Mouse (Mus musculus) T-helper 1 cell (primary cell): Measurements from ENCODE around the gene Tns2.
"Not testable (repeated sequence)": the region's sequence is repeated elsewhere in the genome, so short reads cannot be mapped to it uniquely, and the experiment has no call there.

Source experiments
- in situ Hi-C: fragments of 300-600 bp; cut with MboI, MseI; formaldehyde crosslinking; loops from one replicate; pipeline ENCODE4 v1.15.1; 2025; ENCODE audit warnings: high pct_unique_total_duplicates

Tns2 gene

GRCm38 (mm10) chr15:102100161-102100981 lies at the start of gene Tns2:
TSS of gene Tns2 (plus strand) at chr15:102100413.
- in situ Hi-C loops, result no loop called here

- in situ Hi-C loops, result no loop called here
These were observed 48.1 kb upstream of the Tns2 start for GRCm38 (mm10) chr15:102051920-102052683.

GRCm38 (mm10) chr15:102056495-102057174 lies 43.6 kb upstream of the Tns2 start:
- in situ Hi-C loops, result no loop called here

GRCm38 (mm10) chr15:102065661-102066325 lies 34.4 kb upstream of the Tns2 start:
- in situ Hi-C loops, result no loop called here

- in situ Hi-C loops, result loop anchor here (5.0 kb wide), 1 partner anchor 828 kb away; no protein-coding TSS in a partner anchor
These were observed 29.4 kb upstream of the Tns2 start for GRCm38 (mm10) chr15:102070476-102071467.

- in situ Hi-C loops, result loop anchor here (5.0 kb wide), 1 partner anchor 831 kb away; no protein-coding TSS in a partner anchor
These were observed 27.2 kb upstream of the Tns2 start for GRCm38 (mm10) chr15:102072963-102073558.

- in situ Hi-C loops, result loop anchor here (5.0 kb wide), 1 partner anchor 831 kb away; no protein-coding TSS in a partner anchor
These were observed 26.6 kb upstream of the Tns2 start, which contains the start of gene Eif4b for GRCm38 (mm10) chr15:102073559-102074069. TSS of gene Eif4b (plus strand) at chr15:102073773.

- in situ Hi-C loops, result loop anchor here (5.0 kb wide), 1 partner anchor 832 kb away; no protein-coding TSS in a partner anchor
These were observed 26.0 kb upstream of the Tns2 start for GRCm38 (mm10) chr15:102074070-102074731.

GRCm38 (mm10) chr15:102074876-102075585 lies 25.2 kb upstream of the Tns2 start:
- in situ Hi-C loops, result loop anchor here (5.0 kb wide), 1 partner anchor 833 kb away; no protein-coding TSS in a partner anchor

GRCm38 (mm10) chr15:102077111-102077677 lies 23.0 kb upstream of the Tns2 start:
- in situ Hi-C loops, result no loop called here

GRCm38 (mm10) chr15:102079221-102079620 lies 21.0 kb upstream of the Tns2 start:
- in situ Hi-C loops, result no loop called here

GRCm38 (mm10) chr15:102079924-102080323 lies 20.3 kb upstream of the Tns2 start:
- in situ Hi-C loops, result not testable (repeated sequence)

- in situ Hi-C loops, result no loop called here
These were observed 19.8 kb upstream of the Tns2 start for GRCm38 (mm10) chr15:102080429-102080828.

- in situ Hi-C loops, result no loop called here
These were observed 18.1 kb upstream of the Tns2 start for GRCm38 (mm10) chr15:102082148-102082547.

GRCm38 (mm10) chr15:102083028-102083427 lies 17.2 kb upstream of the Tns2 start:
- in situ Hi-C loops, result no loop called here

- in situ Hi-C loops, result loop anchor here (5.0 kb wide), 1 partner anchor 402 kb away; no protein-coding TSS in a partner anchor
These were observed 10.2 kb upstream of the Tns2 start for GRCm38 (mm10) chr15:102089914-102090585.
